Mouse (Mus musculus) ES-E14 (cell line): ENCODE results near the gene Sptb.

ENCODE experiments used
- ZC3H11A ChIP-seq: IDR thresholded peaks from 2 replicates; pipeline ENCODE4 v1.6.1; 2012; ENCODE audit warnings: low read depth, mild to moderate bottlenecking, inconsistent platforms, low read length, borderline replicate concordance
- ZNF384 ChIP-seq: IDR thresholded peaks from 2 replicates; pipeline ENCODE4 v1.6.1; 2012; ENCODE audit warnings: low read depth, low read length, inconsistent platforms

DNA sequence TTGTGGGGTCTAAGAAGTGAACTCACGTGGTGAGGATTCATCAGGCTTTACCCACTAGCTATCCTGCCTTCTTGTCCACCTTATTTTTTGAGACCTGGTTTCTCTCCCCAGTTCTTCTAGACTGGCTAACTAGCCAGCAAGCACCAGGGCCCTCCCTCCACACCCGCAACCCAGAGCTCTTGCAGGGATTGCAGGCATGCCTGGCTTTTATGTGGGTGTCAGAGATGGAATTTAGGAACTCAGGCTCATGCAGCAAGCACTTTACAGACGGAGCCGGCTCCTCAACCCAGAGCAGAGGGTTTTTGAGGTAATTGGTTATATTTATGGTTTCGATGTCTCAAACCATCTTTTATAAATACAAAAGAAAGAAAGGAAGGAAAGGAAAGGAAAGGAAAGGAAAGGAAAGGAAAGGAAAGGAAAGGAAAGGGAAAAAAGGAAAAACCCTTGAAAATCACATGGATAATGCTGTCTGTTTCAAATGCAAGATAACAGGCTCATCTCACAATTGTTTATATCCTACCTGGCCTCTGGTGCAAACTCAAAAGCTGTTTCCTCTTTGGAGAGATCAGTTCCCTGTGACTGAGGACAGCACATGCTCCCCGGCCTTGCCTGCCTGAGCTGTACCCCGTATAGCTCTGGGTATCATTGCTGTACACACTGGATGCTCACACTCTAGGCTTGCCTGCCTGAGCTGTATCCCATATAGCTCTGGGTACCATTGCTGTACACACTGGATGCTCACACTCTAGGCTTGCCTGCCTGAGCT, 41.5 kb downstream of the Sptb start:
- TF ChIP-seq ZNF384 (no peak), ZC3H11A (no peak)
